Mouse (Mus musculus) embryonic facial prominence, embryonic 14.5 days (tissue): ENCODE data around the gene Kcnk6. TPM values are rescaled to one million over a fixed set of nuclear protein-coding genes. Genes with fewer than 3 reads are reported as not detected.
A peak's percentile ranks its signal among the peaks of the same experiment; 100 is the strongest.
"Not testable (repeated sequence)": the region's sequence is repeated elsewhere in the genome, so short reads cannot be mapped to it uniquely, and the experiment has no call there.

Experiments
- ATAC-seq: fragments of 200-750 bp; cut with Nextera tagmentation; 2 replicates; pipeline ENCODE4 v1.8.0; 2017; ENCODE audit warnings: low read depth, moderate number of reproducible peaks, moderate TSS enrichment
- DNase-seq: peaks from one replicate; pipeline ENCODE4 v3.0.0-alpha.2; 2015; ENCODE audit warnings: low spot score
- H3K27ac ChIP-seq: fragments of 300-500 bp; sonication (generic); replicated peaks from 2 replicates; pipeline ENCODE4 v1.5.1; 2014; ENCODE audit warnings: low read depth, mild to moderate bottlenecking, low read length, moderate library complexity
- H3K27me3 ChIP-seq: fragments of 300-500 bp; sonication (generic); replicated peaks from 2 replicates; pipeline ENCODE4 v1.6.1; 2014; ENCODE audit warnings: low read length; ENCODE audit not compliant: control insufficient read depth, insufficient read depth
- H3K36me3 ChIP-seq: fragments of 300-500 bp; sonication (generic); 2 replicates; pipeline ENCODE4 v1.6.1; 2014; ENCODE audit warnings: low read length, mixed read lengths; ENCODE audit not compliant: control insufficient read depth, insufficient read depth
- H3K4me1 ChIP-seq: fragments of 300-500 bp; sonication (generic); 2 replicates; pipeline ENCODE4 v1.6.1; 2014; ENCODE audit warnings: antibody characterized with exemption, low read length; ENCODE audit not compliant: control insufficient read depth, insufficient read depth
- H3K4me2 ChIP-seq: fragments of 300-500 bp; sonication (generic); 2 replicates; pipeline ENCODE4 v1.6.1; 2014; ENCODE audit warnings: low read depth, mild to moderate bottlenecking, low read length, moderate library complexity, mixed read lengths
- H3K4me3 ChIP-seq: fragments of 300-500 bp; sonication (generic); 2 replicates; pipeline ENCODE4 v1.5.1; 2014; ENCODE audit warnings: low read depth, mild to moderate bottlenecking, low read length
- H3K9ac ChIP-seq: fragments of 300-500 bp; sonication (generic); 2 replicates; pipeline ENCODE4 v1.6.1; 2014; ENCODE audit warnings: low read depth, mild to moderate bottlenecking, low read length, moderate library complexity, mixed read lengths
- H3K9me3 ChIP-seq: fragments of 300-500 bp; sonication (generic); 2 replicates; pipeline ENCODE4 v1.6.1; 2016; ENCODE audit warnings: low read length; ENCODE audit not compliant: control insufficient read depth
- WGBS: fragments of 180-500 bp; shearing (Covaris S2); extraction: QIAGEN DNeasy Blood & Tissue Kit; methylation state at CpG from one replicate; pipeline ENCODE4 v1.1.7; 2014; 5-methylcytosine and 5-hydroxymethylcytosine counted together
- polyA plus RNA-seq: library from polyadenylated mRNA; unstranded; fragments of >200 nt; fragmentation: Nextera tagmentation; extraction: Ambion mirVana; gene quantifications from 2 replicates; pipeline ENCODE4 v1.2.1, GENCODE M21; 2014

The Kcnk6 gene
- polyA plus RNA-seq, 1 experiment from 2014 or later = 2.2 TPM

- WGBS = under 1% methylated on average over 60 of the region's 60 CpGs
- Histone ChIP-seq H3K36me3 (no peaks in the 10 kb centered on the region), H3K9ac (peak within 1 kb of the TSS; percentile 79), H3K4me1 (no peaks in the 10 kb centered on the region), H3K4me3 (peak within 1 kb of the TSS; percentile 77), H3K27ac (peak within 1 kb of the TSS; percentile 91), H3K9me3 (no peaks in the 10 kb centered on the region), H3K4me2 (peak within 1 kb of the TSS; percentile 87), H3K27me3 (no peaks in the 10 kb centered on the region)
- ATAC-seq (peak; percentile 97), DNase-seq (peak; percentile 100)
Observed at GRCm38 (mm10) chr7:29238019-29238967, 6.0 kb upstream of the Kcnk6 start, which contains the start of gene Yif1b. Gene Yif1b (plus strand): TSS chr7:29238329.

- not testable (repeated sequence) for H3K27me3 ChIP-seq, H3K4me1 ChIP-seq, DNase-seq, H3K36me3 ChIP-seq, H3K9me3 ChIP-seq, ATAC-seq
- Histone ChIP-seq H3K4me2 (peak overlapping the region; percentile 55), H3K9ac (peak overlapping the region; percentile 62), H3K27ac (peak overlapping the region; percentile 91), H3K4me3 (peak overlapping the region; percentile 77)
- WGBS = 26% methylated on average over 6 of the region's 6 CpGs
Observed at GRCm38 (mm10) chr7:29237596-29237995, 5.3 kb upstream of the Kcnk6 start.

GRCm38 (mm10) chr7:29236593-29236992 is 4.3 kb upstream of the Kcnk6 start:
- 85% methylated on average over 4 of the region's 4 CpGs for WGBS
- Histone ChIP-seq H3K4me2 (no peak overlapping the region), H3K4me1 (no peaks in the 10 kb centered on the region), H3K9me3 (no peaks in the 10 kb centered on the region), H3K9ac (no peak overlapping the region), H3K27me3 (peaks cover 9% of the 10 kb centered on the region), H3K27ac (no peak overlapping the region), H3K36me3 (no peaks in the 10 kb centered on the region), H3K4me3 (no peak overlapping the region)
- DNase-seq = no peak
- ATAC-seq = no peak

GRCm38 (mm10) chr7:29234661-29235060 is 2.3 kb upstream of the Kcnk6 start:
- ATAC-seq (no peak), DNase-seq (no peak)
- Histone ChIP-seq H3K36me3 (no peaks in the 10 kb centered on the region), H3K9ac (no peak overlapping the region), H3K9me3 (no peaks in the 10 kb centered on the region), H3K27me3 (peaks cover 15% of the 10 kb centered on the region), H3K4me3 (no peak overlapping the region), H3K4me2 (no peak overlapping the region), H3K27ac (no peak overlapping the region), H3K4me1 (no peaks in the 10 kb centered on the region)
- 65% methylated on average over 5 of the region's 5 CpGs for WGBS

- ATAC-seq = no peak
- Histone ChIP-seq H3K4me3 (no peak overlapping the region), H3K27me3 (peaks cover 15% of the 10 kb centered on the region), H3K9ac (no peak overlapping the region), H3K4me1 (no peaks in the 10 kb centered on the region), H3K27ac (no peak overlapping the region), H3K36me3 (no peaks in the 10 kb centered on the region), H3K9me3 (no peaks in the 10 kb centered on the region), H3K4me2 (no peak overlapping the region)
- WGBS = 55% methylated on average over 6 of the region's 6 CpGs
- peak; percentile 69 for DNase-seq
Observed at GRCm38 (mm10) chr7:29233745-29234144, 1.4 kb upstream of the Kcnk6 start.

- peak overlapping the region; percentile 61 for H3K4me3 ChIP-seq
- H3K4me2 ChIP-seq = peak overlapping the region; percentile 95
- no peak overlapping the region for H3K9ac ChIP-seq
Observed at GRCm38 (mm10) chr7:29231517-29231916, 798 bp downstream of the Kcnk6 start.

GRCm38 (mm10) chr7:29230560-29230959 is 1.8 kb downstream of the Kcnk6 start:
- DNase-seq = no peak
- Histone ChIP-seq H3K36me3 (no peaks in the 10 kb centered on the region), H3K4me1 (no peaks in the 10 kb centered on the region), H3K27me3 (peaks cover 15% of the 10 kb centered on the region), H3K4me3 (no peak overlapping the region), H3K9ac (no peak overlapping the region), H3K27ac (no peak overlapping the region), H3K4me2 (no peak overlapping the region), H3K9me3 (no peaks in the 10 kb centered on the region)
- ATAC-seq = no peak
- WGBS = 24% methylated on average over 3 of the region's 3 CpGs

More at GRCm38 (mm10) chr7:29231517-29231916, 798 bp downstream of the Kcnk6 start:
- H3K27ac ChIP-seq = no peak overlapping the region
- ATAC-seq = no peak
- no peaks in the 10 kb centered on the region for H3K36me3 ChIP-seq
- 56% methylated on average over 3 of the region's 3 CpGs for WGBS
- no peaks in the 10 kb centered on the region for H3K9me3 ChIP-seq
- peaks cover 15% of the 10 kb centered on the region for H3K27me3 ChIP-seq
- H3K4me1 ChIP-seq = no peaks in the 10 kb centered on the region
- DNase-seq = no peak

- WGBS = 69% methylated on average over 4 of the region's 4 CpGs
- H3K36me3 ChIP-seq = no peaks in the 10 kb centered on the region
- H3K4me3 ChIP-seq = no peak overlapping the region
- H3K27me3 ChIP-seq = peaks cover 15% of the 10 kb centered on the region
- H3K9ac ChIP-seq = no peak overlapping the region
- no peak for ATAC-seq
- H3K27ac ChIP-seq = no peak overlapping the region
- no peaks in the 10 kb centered on the region for H3K9me3 ChIP-seq
- H3K4me2 ChIP-seq = no peak overlapping the region
- no peaks in the 10 kb centered on the region for H3K4me1 ChIP-seq
- no peak for DNase-seq
Observed at GRCm38 (mm10) chr7:29228202-29228601, 4.1 kb downstream of the Kcnk6 start.
